Mouse (Mus musculus): ENCODE results near the gene Gm10073.
"Not testable (repeated sequence)": the region's sequence is repeated elsewhere in the genome, so short reads cannot be mapped to it uniquely, and the experiment has no call there.

Gm10073 gene

DNA sequence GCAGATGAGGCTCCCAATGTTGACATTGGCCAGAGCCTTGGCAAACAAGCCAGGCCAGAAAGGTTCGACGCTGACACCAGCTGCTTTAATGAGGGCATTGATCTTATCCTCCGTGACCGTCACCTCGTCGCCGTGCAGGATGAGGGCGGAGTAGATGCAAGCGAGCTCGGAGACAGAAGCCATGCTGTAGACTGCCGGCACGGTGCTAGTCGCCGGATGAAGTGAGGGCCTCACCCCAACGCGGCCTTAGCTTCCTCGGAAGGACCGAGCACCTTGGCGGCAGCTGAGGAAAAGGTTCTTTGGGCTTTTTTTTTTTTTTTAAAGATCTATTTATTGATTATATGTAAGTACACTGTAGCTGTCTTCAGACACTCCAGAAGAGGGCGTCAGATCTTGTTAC, at the start of gene Gm10073:
Gene Gm10073, minus strand, starts transcription at position 294 of the 400 bp plus-strand sequence.
- not testable (repeated sequence) for DNase-seq (ENCODE audit: low read depth, low spot score)

GRCm38 (mm10) chr8:106623016-106623415, 49.8 kb upstream of the Gm10073 start:
- peak; percentile 59 for DNase-seq (ENCODE audit: low read depth, low spot score)

- DNase-seq (ENCODE audit: low read depth, low spot score) = no peak
Measured at GRCm38 (mm10) chr8:106620488-106620887, 47.2 kb upstream of the Gm10073 start.

GRCm38 (mm10) chr8:106619549-106620245, 46.4 kb upstream of the Gm10073 start:
- no peak for DNase-seq (ENCODE audit: low read depth, low spot score)

DNA sequence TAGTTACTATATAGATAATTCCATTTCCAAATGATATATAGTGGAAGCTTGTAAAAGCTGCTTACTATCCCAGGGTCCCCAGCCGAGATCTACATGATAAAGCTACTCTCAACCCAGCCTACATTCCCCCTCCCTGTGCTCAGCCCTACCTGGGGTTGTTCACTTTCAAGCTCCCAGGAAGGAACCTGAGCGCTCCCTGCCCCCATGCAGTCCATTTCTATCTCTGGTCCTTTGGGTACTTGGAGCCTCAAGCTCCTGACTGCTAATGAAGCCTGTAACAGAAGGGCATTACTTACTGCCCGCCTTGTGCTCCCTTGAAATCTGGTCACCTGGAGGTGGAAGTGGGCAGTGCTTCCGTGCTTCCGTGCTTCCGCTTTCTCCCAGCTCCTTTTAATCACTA, 45.1 kb upstream of the Gm10073 start:
- DNase-seq (ENCODE audit: low read depth, low spot score) = no peak

- DNase-seq (ENCODE audit: low read depth, low spot score) = no peak
Measured at GRCm38 (mm10) chr8:106617865-106618264, 44.6 kb upstream of the Gm10073 start.

DNA sequence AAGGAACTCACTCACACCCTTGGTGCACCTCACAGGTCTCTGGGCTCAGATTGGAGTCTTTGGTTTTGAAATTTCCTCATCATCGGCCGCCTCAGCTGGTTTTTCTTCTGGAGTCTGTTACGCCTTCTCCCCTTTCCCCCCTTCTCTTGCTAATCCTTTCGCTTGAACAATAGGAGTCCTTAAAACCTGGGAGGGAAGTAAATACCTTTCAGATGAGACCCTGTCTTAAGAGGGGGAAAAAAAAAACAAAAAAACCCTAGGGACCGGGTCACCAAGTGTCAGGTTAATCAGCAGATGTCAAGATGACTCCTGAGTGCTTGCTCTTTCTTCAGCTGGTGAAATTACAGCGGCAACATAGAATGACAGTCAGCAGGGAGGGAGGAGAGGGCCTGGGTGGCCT, 43.9 kb upstream of the Gm10073 start:
- DNase-seq (ENCODE audit: low read depth, low spot score) = no peak

DNA sequence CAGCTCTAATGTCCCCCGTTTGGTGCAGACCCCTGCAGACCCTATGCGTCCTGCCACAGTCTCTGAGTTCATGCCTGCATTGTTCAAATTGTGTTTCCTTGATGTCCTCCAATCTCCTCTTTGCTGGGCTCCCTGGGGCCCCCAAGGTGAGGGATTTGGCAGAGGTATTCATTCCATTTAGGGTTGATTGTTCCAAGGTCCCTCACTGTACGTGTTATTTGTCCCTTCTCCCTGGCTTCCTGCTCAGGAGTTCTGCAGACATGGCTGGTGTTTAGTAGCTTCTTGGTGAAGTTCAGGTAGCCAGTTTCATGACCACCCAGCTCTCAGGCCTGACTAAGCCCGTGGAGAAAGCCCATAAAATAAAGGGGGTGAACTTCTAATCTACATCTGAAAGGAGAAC, 43.4 kb upstream of the Gm10073 start:
- no peak for DNase-seq (ENCODE audit: low read depth, low spot score)

GRCm38 (mm10) chr8:106615661-106616299, 42.5 kb upstream of the Gm10073 start:
- no peak for DNase-seq (ENCODE audit: low read depth, low spot score)

GRCm38 (mm10) chr8:106614704-106615103, 41.4 kb upstream of the Gm10073 start:
- DNase-seq (ENCODE audit: low read depth, low spot score) = no peak

DNA sequence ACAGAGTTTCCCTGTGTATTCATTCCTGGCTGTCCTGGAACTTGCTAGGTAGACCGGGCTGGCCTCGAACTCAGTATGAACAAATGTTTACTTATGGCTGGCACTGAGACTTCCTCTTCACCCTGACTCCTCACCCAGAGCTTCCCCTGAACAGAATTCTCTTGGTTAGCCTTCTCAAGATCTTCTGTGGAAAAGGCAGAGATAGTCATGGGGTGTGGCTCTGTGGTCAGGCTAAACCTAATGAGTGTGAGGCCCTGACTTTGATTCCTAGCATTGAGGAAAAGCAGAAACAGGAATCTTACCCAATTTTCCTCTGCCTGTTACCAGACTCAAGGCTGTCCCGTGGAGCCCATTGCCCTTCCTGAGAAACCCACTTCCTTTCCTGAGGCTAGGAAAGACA, 38.8 kb upstream of the Gm10073 start:
- DNase-seq (ENCODE audit: low read depth, low spot score) = no peak

- DNase-seq (ENCODE audit: low read depth, low spot score) = no peak
Measured at GRCm38 (mm10) chr8:106610958-106611640, 37.8 kb upstream of the Gm10073 start.

DNA sequence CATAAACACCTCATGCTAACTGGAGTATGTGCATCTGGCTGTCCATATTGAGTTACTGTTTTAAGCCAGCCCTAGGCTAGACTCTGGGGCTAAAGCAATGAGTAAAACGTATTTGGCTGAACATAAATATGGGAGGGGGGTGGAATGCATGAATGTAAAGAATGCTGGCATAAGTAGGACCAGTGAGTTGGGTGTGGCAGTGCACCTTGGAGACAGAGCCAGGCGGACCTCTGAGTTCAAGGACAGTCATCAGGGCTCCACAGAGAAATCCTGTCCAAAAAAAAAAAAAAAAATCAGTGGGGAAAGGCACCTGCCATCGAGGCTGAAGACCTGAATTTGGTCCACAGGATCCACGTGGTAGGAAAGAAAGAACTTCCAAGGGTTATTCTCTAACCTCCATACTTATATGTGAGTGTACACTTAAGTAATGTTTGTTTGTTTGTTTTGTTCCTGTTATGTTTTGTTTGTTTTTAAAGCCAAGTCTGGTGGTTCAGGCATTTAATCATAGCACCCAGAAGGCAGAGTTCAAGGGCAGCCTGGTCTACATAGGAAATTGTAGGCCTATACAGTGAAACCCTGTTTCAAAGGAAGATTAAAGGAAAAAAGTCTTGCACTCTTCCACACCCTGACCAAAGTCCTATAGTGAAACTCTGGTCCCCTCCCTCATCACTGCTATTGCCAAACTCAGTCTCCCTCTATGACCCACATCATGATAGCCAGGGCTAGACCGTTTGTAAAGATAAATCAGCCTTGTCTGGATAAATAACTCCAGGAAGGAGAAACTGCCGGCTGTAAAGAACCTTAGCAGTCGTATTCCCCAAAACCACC, 36.0 kb upstream of the Gm10073 start:
- no peak for DNase-seq (ENCODE audit: low read depth, low spot score)

GRCm38 (mm10) chr8:106608425-106608824, 35.2 kb upstream of the Gm10073 start:
- DNase-seq (ENCODE audit: low read depth, low spot score) = no peak

GRCm38 (mm10) chr8:106607783-106608182, 34.5 kb upstream of the Gm10073 start:
- not testable (repeated sequence) for DNase-seq (ENCODE audit: low read depth, low spot score)

DNA sequence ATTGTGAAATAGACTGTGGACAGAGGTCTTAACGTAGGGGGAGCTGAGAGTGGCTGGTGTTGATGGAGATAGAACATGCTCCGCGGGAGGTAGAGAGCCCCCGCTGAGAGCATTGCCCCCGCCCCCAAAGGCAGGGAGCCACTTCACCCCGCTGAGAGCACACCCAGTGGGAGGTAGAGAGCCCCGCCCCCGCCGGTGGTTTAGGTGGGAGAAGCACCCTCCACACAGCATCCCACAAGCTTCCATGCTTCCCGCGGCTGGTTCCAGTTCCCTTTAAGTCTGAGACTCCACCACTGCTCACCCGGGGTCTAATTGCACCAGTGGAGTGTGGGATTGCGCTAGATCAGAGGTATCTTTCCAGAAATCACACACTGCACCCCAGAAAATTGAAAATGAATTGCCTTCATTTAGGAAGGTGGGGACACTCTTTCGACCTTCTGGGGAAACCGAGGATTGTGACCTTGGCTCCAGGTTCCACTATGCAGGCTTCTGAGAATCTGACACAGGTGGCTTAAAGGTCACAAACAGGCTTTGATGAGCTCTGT, 33.4 kb upstream of the Gm10073 start:
- DNase-seq (ENCODE audit: low read depth, low spot score) = no peak

- DNase-seq (ENCODE audit: low read depth, low spot score) = no peak
Measured at GRCm38 (mm10) chr8:106606121-106606520, 32.9 kb upstream of the Gm10073 start.

GRCm38 (mm10) chr8:106605657-106606056, 32.4 kb upstream of the Gm10073 start:
- no peak for DNase-seq (ENCODE audit: low read depth, low spot score)

GRCm38 (mm10) chr8:106603933-106604332, 30.7 kb upstream of the Gm10073 start:
- no peak for DNase-seq (ENCODE audit: low read depth, low spot score)

- peak; percentile 59 for DNase-seq (ENCODE audit: low read depth, low spot score)
Measured at GRCm38 (mm10) chr8:106603131-106603819, 30.0 kb upstream of the Gm10073 start, which contains the start of gene Cdh1. Gene Cdh1 (plus strand): TSS chr8:106603351.

Data from CD4-positive helper T cell, adult 2 months (primary cell).